Mouse (Mus musculus): ENCODE data around the gene Ptpre.

DNA sequence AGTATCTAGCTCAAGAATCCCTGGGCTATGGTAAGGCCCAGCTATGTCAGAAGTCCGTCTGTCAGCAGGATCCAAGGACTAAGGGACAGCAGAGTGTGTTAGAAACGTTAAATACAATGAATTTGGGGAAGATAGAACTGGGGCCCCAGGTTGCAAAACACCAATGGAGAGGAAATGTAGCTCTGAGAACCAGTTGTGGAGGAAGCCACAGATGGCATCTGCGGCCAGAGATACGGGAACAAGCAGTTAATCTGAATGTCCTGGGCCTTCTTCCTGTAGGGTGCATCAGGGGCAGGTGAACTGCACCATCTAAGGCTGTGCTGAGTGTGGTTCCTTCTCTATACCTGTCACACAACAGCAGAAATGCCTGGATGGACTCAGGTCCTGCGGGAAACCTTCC, 43.8 kb downstream of the Ptpre start:
- no peak for TF ChIP-seq CTCF (IDR thresholded peaks at IDR 0.05; ENCODE audit: borderline replicate concordance, insufficient read depth, low read depth, low read length)
- no peak for TF ChIP-seq POLR2A (IDR thresholded peaks at IDR 0.05; ENCODE audit: borderline replicate concordance, insufficient read depth, low read length)
